Mouse (Mus musculus): ENCODE results near the gene Rnf150. TPM values are rescaled to one million over a fixed set of nuclear protein-coding genes. Genes with fewer than 3 reads are reported as not detected.

Rnf150 gene
- polyA plus RNA-seq, 1 experiment: 1.5 TPM

DNA sequence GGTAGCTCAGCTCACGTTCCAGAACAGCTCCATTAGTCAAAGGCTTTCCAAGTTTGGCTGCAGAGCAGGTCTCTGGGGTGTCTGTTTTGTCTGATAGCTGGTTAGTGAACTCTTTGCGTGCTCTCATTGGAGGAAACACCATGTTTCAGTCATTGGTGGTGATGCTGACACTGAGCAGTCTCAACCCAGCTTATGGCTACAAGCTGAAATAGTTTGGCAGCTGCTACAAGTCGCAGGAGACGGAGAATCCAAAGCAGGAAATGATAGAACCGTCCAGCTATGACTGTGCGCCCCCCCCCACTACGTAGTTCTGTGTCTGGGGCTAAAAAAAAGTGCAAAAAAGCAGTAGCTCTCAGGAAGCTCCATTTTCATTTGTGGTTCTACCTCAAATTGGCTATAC lies 12.0 kb downstream of the Rnf150 start:
- 22% methylated on average over 7 of the region's 7 CpGs for WGBS
- TF ChIP-seq POLR2A (IDR thresholded peaks at IDR 0.05; ENCODE audit: control insufficient read depth, extremely low read depth, insufficient read depth, low read length, poor library complexity): no peak
- TF ChIP-seq CTCF (IDR thresholded peaks at IDR 0.05; ENCODE audit: borderline replicate concordance, control insufficient read depth, extremely low read depth, insufficient read depth, low read length, poor library complexity): no peak
- H3K27ac ChIP-seq (ENCODE audit: control insufficient read depth, insufficient read depth, low read length): no peak overlapping the region
- H3K4me1 ChIP-seq (replicated peaks; ENCODE audit: control insufficient read depth, insufficient read depth, low read length): no peaks in the 10 kb centered on the region; the same call in 1 of the 2 replicates
- no peaks in the 10 kb centered on the region for H3K27me3 ChIP-seq (ENCODE audit: control insufficient read depth, insufficient read depth, low read length)
- H3K36me3 ChIP-seq (ENCODE audit: control insufficient read depth, insufficient read depth, low read length): no peaks in the 10 kb centered on the region
- H3K4me3 ChIP-seq (ENCODE audit: control insufficient read depth, insufficient read depth, low read length): no peak overlapping the region
- no peak for DNase-seq

DNA sequence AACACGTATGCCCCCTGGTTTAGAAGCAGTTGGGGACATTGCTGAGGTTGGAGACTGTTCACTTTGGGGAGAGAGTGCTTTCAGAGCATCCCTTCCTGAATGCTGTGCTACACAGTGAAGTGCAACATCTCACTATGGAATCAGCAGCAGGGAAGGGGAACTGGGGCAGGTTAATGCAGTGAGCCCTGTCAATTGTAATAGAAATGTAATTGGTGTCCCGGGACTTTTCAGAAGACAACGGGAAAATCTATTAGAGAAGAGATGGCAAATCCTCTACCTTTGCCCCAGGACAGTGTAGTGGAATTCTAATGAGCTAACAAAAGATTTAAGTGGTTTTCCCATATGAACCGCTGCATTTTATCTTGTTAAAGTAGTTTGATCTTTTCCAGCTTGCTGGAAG lies 21.3 kb downstream of the Rnf150 start:
- Histone ChIP-seq H3K36me3 (ENCODE audit: control insufficient read depth, insufficient read depth, low read length) (no peaks in the 10 kb centered on the region), H3K27ac (ENCODE audit: control insufficient read depth, insufficient read depth, low read length) (no peak overlapping the region), H3K27me3 (ENCODE audit: control insufficient read depth, insufficient read depth, low read length) (no peaks in the 10 kb centered on the region), H3K4me1 (replicated peaks; ENCODE audit: control insufficient read depth, insufficient read depth, low read length) (no peaks in the 10 kb centered on the region), H3K4me3 (ENCODE audit: control insufficient read depth, insufficient read depth, low read length) (no peak overlapping the region)
- DNase-seq: no peak
- WGBS: 95% methylated on average over 4 of the region's 4 CpGs
- no peak for TF ChIP-seq POLR2A (IDR thresholded peaks at IDR 0.05; ENCODE audit: control insufficient read depth, extremely low read depth, insufficient read depth, low read length, poor library complexity)
- TF ChIP-seq CTCF (IDR thresholded peaks at IDR 0.05; ENCODE audit: borderline replicate concordance, control insufficient read depth, extremely low read depth, insufficient read depth, low read length, poor library complexity): no peak

DNA sequence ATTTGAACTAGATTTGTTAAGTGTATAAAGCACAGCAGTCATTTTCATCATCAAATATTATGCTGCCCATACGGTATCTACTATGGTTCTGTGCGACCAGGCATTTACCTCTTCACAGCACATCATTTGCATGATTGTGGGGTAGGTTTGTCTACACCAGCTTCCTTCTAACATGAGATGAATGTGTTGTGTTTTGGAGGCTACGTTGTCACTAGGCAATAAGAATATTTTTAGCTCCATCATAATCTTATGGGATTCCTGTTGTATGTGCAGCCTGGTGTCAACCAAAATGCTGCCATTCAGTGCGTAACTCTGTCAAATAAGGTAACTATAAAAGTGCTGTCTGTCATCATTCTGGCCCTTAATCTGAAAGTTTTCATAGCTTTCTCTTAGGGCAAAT lies 24.1 kb downstream of the Rnf150 start:
- Histone ChIP-seq H3K27me3 (ENCODE audit: control insufficient read depth, insufficient read depth, low read length) (no peaks in the 10 kb centered on the region), H3K36me3 (ENCODE audit: control insufficient read depth, insufficient read depth, low read length) (no peaks in the 10 kb centered on the region), H3K4me3 (ENCODE audit: control insufficient read depth, insufficient read depth, low read length) (no peak overlapping the region), H3K4me1 (replicated peaks; ENCODE audit: control insufficient read depth, insufficient read depth, low read length) (no peaks in the 10 kb centered on the region), H3K27ac (ENCODE audit: control insufficient read depth, insufficient read depth, low read length) (no peak overlapping the region)
- DNase-seq: no peak
- TF ChIP-seq CTCF (IDR thresholded peaks at IDR 0.05; ENCODE audit: borderline replicate concordance, control insufficient read depth, extremely low read depth, insufficient read depth, low read length, poor library complexity) (no peak), POLR2A (IDR thresholded peaks at IDR 0.05; ENCODE audit: control insufficient read depth, extremely low read depth, insufficient read depth, low read length, poor library complexity) (no peak)
- 95% methylated on average over 4 of the region's 4 CpGs for WGBS

DNA sequence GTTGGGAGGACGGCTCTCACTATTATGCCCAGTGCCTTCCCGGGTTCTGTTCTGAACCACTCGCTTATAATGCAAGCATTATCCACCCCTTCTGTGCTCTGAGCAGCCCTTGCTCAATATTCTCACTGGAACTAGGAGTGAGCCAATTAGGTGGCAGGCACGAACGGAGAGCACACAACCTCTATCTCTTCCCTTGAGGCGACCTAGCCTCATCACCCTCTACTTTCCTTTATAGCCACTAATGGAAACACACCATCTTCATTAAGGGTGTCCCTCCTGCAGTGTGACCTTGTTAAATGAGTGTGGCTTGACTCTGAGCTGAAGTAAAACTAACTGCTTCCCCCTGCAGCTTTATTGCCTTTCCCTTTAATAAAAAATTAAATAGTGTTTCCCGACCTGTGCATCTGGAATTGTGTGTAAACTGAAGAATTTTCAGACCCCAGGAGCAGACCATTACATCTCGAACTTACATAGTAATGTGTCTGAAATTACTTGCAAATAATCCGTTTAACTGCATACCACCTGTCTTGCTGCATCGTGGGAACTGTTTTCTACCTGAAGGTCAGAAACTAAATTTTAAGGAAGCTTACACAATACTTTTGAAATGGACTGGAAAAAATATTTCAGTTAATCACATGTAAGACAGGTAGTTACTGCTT lies 26.0 kb downstream of the Rnf150 start:
- H3K27ac ChIP-seq (ENCODE audit: control insufficient read depth, insufficient read depth, low read length): no peak overlapping the region
- WGBS: 95% methylated on average over 10 of the region's 10 CpGs
- no peak for DNase-seq
- no peaks in the 10 kb centered on the region for H3K27me3 ChIP-seq (ENCODE audit: control insufficient read depth, insufficient read depth, low read length)
- H3K4me1 ChIP-seq (replicated peaks; ENCODE audit: control insufficient read depth, insufficient read depth, low read length): no peaks in the 10 kb centered on the region
- H3K4me3 ChIP-seq (ENCODE audit: control insufficient read depth, insufficient read depth, low read length): no peak overlapping the region
- no peaks in the 10 kb centered on the region for H3K36me3 ChIP-seq (ENCODE audit: control insufficient read depth, insufficient read depth, low read length)
- no peak for TF ChIP-seq POLR2A (IDR thresholded peaks at IDR 0.05; ENCODE audit: control insufficient read depth, extremely low read depth, insufficient read depth, low read length, poor library complexity)
- TF ChIP-seq CTCF (IDR thresholded peaks at IDR 0.05; ENCODE audit: borderline replicate concordance, control insufficient read depth, extremely low read depth, insufficient read depth, low read length, poor library complexity): no peak

DNA sequence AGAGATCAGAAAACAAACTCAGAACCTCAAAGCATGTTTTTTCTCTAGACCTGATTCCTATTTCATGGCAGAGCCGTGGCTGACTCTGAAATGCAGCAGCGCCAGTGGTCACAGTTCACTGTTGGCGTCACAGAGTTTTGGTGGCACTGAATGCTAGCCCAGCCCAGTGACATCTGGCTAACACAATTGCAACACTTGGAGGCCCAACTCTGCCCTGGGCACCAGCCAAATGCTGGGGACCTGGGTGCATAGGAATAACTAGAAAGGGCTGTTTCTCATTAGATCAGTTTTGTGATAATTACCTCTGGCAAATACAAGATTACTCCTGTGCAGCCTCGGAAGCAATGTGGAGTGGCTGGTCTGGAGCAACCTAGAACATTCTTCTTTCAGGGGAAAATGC lies 31.9 kb downstream of the Rnf150 start:
- Histone ChIP-seq H3K36me3 (ENCODE audit: control insufficient read depth, insufficient read depth, low read length) (no peaks in the 10 kb centered on the region), H3K4me3 (ENCODE audit: control insufficient read depth, insufficient read depth, low read length) (no peak overlapping the region), H3K4me1 (replicated peaks; ENCODE audit: control insufficient read depth, insufficient read depth, low read length) (no peaks in the 10 kb centered on the region), H3K27me3 (ENCODE audit: control insufficient read depth, insufficient read depth, low read length) (no peaks in the 10 kb centered on the region), H3K27ac (ENCODE audit: control insufficient read depth, insufficient read depth, low read length) (no peak overlapping the region)
- WGBS: 92% methylated on average over 4 of the region's 4 CpGs
- TF ChIP-seq CTCF (IDR thresholded peaks at IDR 0.05; ENCODE audit: borderline replicate concordance, control insufficient read depth, extremely low read depth, insufficient read depth, low read length, poor library complexity): no peak
- no peak for TF ChIP-seq POLR2A (IDR thresholded peaks at IDR 0.05; ENCODE audit: control insufficient read depth, extremely low read depth, insufficient read depth, low read length, poor library complexity)
- DNase-seq: no peak

DNA sequence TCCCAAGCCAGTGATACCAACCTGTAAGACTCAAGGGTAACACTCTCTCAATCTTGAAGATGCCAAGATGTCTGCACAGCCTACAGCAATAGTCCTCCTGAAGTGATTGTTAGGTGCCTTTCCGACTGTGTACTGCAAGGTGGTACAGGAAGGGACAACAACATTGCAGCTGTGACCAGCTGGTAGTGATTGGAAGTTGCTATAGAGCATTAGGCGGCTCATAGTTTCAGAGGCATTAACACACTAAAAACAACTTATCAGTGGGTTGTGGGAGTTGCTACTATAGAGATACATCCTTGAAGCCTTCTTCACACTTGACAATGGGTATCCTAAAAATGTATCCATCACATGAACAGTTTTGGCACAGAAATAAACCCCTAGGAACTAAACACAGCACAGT lies 33.6 kb downstream of the Rnf150 start:
- H3K27me3 ChIP-seq (ENCODE audit: control insufficient read depth, insufficient read depth, low read length): no peaks in the 10 kb centered on the region
- no peak overlapping the region for H3K4me3 ChIP-seq (ENCODE audit: control insufficient read depth, insufficient read depth, low read length)
- no peak for TF ChIP-seq CTCF (IDR thresholded peaks at IDR 0.05; ENCODE audit: borderline replicate concordance, control insufficient read depth, extremely low read depth, insufficient read depth, low read length, poor library complexity)
- no peak for TF ChIP-seq POLR2A (IDR thresholded peaks at IDR 0.05; ENCODE audit: control insufficient read depth, extremely low read depth, insufficient read depth, low read length, poor library complexity)
- H3K27ac ChIP-seq (ENCODE audit: control insufficient read depth, insufficient read depth, low read length): no peak overlapping the region
- 97% methylated on average over 2 of the region's 2 CpGs for WGBS
- no peak for DNase-seq
- H3K4me1 ChIP-seq (replicated peaks; ENCODE audit: control insufficient read depth, insufficient read depth, low read length): no peaks in the 10 kb centered on the region
- H3K36me3 ChIP-seq (ENCODE audit: control insufficient read depth, insufficient read depth, low read length): no peaks in the 10 kb centered on the region
